Mouse (Mus musculus) T-helper 2 cell (primary cell): ENCODE results near the gene Clgn.
"Not testable (repeated sequence)": the region's sequence is repeated elsewhere in the genome, so short reads cannot be mapped to it uniquely, and the experiment has no call there.

Experiments used
- in situ Hi-C: fragments of 300-600 bp; cut with MboI, MseI; formaldehyde crosslinking; loops from one replicate; pipeline ENCODE4 v1.15.1; 2025; ENCODE audit warnings: high pct_unique_total_duplicates

Clgn gene

DNA sequence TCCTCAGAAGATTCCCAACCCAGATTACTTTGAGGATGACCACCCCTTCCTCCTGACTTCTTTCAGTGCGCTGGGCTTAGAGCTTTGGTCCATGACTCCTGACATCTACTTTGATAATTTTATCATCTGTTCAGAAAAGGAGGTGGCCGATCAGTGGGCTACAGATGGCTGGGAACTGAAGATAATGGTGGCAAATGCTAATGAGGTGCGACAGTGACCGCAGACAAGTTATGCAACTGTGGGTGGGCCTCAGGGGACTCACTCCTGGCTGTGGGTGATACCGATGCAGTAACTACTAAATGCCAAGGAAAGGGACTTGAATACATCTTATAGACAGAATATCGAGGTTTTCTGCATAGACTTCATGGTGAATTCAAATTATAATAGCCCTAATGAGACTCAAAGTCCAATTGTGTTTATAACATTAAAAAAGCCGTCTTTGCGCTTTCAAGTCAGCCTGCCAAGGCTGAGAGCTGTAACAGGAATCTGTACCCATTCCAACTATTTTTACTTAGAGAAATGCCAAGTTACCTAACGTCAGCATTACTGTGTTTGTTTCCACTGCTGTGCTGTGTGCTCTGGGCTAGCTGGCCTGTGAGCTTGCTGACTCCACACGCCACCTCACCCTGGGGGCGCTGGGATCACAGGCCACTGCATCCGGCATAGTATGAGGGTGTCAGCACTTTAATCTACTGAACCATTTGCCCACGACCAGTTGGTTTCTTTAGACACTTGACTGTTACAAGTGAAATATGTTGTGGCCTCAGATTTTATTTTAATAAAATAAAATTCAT is 33.6 kb downstream of the Clgn start:
- in situ Hi-C loops: no loop called here

DNA sequence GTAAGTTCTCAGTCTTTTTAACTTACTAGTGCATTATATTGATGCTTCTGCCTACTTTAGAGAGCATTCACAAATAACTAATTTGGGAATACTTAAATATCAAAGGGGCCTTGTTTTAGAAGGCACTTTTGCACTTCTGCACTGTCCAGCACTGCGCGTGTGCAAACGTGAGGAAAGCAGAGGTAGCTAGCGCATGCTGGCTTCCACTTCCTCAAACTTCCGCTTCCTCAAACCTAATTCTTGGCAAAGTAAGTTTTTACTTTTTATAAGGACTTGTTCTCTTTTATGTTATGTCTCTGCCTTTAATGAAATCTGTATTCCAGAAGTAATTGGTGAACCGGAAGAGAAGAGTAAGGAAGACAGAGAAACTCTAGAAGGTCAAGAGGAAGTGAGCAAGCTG is 35.5 kb downstream of the Clgn start:
- in situ Hi-C loops: no loop called here

DNA sequence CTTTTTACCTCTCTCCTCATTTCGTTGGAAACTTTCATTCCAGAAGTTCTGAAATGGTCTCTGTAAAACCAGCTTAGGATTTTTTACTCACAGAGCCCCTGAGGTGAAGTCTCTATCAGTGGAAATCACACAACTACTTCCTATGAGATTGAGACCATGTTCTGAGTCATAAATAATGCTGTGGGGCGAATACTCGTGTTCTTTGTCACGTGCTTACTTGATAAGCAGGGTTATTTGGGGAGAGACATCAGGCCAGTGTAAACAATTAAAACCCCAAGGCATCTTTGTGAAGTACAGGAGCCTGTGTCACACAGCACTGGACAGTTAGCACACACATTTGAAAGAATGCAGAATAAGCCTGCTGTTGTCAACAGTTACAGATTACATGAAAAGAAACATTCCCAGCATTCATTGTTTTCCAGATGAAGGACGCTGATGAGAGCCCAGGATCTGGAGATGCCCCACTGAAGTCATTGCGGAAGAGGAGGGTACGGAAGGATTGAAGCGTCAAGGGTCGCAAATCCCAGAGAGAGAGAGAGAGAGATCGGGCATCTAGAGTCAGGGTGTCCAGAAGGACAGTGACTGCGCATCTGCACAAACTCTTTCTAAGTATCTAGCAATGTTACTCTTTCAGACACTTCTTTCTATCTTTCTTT is 36.6 kb downstream of the Clgn start:
- in situ Hi-C loops: no loop called here

DNA sequence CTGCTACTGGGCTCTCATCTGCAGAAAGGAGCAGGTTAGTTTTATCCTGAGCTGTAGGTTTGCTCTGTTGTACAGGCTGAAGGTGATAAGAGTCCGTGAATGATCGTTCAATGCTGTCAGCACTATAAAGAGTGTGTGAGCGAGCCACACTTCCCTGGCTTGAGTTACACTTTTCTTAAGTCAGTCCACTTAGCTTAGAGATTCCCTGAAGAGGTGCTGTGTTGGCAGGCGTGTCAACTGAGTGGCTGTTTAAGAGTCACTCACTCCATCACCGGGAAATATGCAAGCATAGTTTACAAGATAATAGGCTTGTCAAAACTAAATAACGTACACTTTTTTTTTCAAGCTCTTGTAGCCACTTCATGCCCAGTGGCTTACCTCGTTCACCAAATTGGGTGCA is 37.3 kb downstream of the Clgn start:
- in situ Hi-C loops: no loop called here

- in situ Hi-C loops: not testable (repeated sequence)
Observed at GRCm38 (mm10) chr8:83428621-83429020, 39.0 kb downstream of the Clgn start.

DNA sequence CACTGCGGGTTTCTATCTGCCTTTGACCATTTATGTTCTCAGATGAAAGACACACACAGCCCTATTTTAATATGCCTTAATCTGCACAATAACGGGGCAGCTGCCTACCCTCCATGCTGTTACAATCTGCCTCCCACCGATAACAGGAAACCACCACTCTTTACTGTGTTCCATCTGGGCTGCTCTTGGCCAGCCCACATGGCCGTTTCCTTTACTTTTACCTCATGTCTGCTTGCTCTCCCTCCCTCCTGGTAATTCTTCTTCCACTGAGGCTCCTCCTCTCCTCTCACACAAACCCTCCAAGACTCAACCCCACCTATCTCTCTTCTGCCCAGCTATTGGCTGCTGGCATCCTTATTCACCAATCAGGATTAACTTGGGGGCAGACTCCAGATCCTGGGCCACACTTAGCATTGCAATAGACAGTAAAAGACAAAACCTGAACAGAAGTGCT is 39.4 kb downstream of the Clgn start:
- in situ Hi-C loops: no loop called here

DNA sequence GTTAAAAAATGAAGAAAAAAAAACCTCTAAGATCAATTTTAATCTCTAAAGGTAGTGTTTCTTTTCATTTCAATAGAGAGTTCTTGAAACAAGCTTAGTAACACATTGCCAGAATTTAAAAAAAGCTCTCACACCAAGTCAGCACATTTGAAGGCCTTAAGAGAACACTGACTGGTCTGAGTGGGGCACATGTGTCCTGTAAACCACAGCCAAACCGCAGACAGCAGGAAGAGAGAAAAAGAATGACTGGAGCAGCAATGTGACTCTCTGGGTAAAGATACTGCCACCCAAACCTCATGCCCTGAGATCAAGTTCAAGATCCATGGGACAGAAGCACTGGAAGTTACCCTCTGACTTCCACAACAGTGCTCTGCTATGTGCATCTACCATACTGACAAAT is 47.4 kb downstream of the Clgn start:
- in situ Hi-C loops: no loop called here

DNA sequence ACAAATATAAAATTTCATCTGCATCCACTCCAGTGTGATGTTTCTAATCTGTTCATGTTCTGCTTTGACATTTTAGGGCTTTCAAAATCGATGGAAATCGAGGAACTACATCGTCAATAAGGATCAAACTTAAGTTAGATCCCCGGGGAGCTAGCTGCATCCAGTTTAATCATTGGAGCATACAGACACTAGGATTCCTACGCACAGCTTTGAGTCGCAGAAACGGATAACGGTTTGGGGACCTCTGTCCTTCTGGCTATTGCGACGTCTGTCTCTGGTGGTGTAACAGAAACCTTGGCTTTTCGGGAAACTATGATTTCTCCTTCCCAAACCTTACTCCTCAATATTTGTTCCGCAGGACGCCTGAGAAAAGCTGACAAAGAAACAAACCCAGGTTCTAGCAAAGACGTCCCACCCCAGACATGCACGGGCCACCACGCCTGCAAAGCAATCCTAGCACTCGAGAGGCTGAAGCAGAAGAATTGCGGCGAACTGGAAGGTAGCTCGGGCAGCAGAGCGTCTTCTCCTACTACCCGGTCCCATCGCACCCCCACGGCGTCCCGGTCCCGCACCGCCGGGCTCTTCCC is 52.1 kb downstream of the Clgn start:
- in situ Hi-C loops: no loop called here

DNA sequence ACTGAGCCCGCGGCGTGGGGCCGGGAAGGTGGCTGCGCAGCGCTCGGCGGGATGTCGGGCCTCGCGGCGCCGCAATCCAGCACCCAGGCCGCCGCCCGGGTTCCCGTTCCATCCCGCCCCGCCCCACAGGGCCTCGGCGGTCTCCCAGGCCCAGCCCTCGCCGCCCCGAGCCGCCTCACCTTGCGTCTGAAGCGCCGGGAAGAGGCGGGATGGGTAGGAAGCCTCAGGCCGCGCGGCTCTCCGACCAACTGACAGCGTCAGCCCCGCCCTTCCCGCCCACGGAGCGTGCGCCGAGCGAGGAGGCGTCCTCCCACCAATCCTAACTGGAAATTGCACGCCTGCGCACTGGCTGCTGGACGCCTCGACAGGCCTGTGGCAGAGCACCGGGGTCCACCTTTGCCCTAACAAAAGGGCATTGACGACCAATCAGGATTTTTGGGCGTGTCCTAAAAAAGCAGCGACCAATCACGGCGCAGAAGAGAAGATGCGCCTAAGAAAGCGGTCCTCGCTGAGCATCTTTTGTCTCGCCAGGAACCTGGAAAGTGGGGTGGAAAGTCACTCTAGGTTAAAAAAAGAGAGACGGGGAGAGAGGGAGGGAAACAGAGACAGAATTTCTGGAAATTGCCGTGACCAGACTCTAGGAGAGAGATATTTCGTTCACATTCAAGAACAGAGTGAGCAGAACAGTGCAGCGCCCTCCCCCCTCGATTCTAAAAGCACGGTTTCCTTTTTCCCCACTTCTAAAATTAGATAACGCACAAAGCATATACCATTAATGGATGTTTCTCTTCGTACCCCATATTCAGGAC is 52.8 kb downstream of the Clgn start:
- in situ Hi-C loops: no loop called here

- in situ Hi-C loops: no loop called here
Observed at GRCm38 (mm10) chr8:83443052-83443400, 53.4 kb downstream of the Clgn start.

GRCm38 (mm10) chr8:83449960-83450359 is 60.3 kb downstream of the Clgn start:
- in situ Hi-C loops: no loop called here

GRCm38 (mm10) chr8:83451056-83451455 is 61.4 kb downstream of the Clgn start:
- in situ Hi-C loops: no loop called here

DNA sequence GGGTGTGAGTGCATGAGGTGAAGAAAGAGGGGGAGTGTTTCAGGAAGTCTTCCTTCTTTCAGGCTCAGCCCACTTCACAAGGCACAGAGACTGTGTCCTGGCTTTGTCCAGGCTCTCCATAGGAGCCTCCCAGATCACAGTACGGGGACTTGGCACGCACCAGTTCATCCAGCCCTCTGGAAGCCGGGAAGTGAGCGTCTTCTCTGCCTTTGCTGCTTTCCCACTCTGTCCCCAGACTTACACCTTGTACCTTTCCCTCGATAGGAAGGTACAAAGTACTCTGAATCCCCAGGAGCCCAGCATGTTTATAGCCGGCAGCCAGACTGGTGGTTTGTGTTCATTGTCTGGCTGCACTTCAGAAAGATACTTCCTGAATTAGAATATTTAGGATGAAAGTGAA is 67.5 kb downstream of the Clgn start:
- in situ Hi-C loops: no loop called here

DNA sequence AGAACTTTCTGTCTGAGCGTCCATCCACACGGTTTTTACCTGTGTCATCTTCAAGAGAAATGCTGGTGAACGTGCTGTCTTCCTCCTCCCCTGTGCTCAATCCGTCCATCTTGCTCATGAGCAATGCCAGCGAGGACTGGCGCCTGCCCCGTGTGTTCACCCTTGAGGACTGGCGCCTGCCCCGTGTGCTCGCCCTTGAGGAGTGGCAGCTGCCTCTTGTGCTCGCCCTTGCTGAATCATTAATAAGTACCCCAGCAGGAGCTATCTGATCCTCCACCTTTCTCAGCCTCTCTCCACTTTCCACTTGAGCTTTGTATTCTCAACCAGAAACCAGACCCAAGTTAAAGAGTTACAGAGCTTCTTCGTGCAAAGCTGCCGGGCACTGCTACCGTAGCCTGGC is 68.6 kb downstream of the Clgn start, which contains the start of gene Scoc:
Scoc (minus strand) TSS at position 170 of the 400 bp plus-strand sequence.
- in situ Hi-C loops: no loop called here

GRCm38 (mm10) chr8:83459606-83460005 is 69.9 kb downstream of the Clgn start:
- in situ Hi-C loops: no loop called here
